Mouse (Mus musculus): Measurements from ENCODE around the gene Apbb1ip. TPM values are rescaled to one million over a fixed set of nuclear protein-coding genes. Genes with fewer than 3 reads are reported as not detected.

Apbb1ip gene
- polyA plus RNA-seq (2014; fragmentation: Nextera tagmentation; extraction: Ambion mirVana), result 1.5 and 1.6 TPM in 2 replicates

DNA sequence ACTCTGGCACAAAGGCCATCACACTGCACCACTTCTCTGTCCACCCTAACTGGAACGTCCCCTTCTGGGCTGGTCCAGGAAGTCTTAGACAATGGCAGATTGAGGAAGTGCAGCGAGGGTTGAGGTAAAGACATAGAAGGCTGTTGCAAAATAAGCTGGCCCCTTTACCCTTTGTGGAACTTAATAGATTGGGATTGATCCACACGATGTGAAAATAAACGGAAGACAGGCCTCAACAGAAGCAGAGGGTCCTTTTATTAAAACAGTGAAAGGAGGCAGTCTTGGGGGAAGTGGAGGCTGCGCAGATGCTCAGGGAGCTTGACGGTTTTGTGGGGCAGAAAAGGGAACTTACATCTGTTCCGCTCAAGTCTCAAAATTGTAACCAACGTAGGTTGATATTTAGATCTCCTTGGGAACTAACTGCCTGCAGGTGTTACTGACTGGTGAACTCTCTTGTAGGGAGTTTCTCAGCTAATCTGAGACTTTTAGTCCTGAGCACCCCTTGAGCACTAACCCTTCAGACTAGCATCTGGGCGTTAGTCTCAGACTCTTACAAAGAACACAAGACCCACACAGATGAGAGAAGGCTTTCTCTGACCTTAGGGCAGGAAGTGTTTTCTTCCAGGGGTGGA lies at the start of gene Apbb1ip:
TSS of gene Apbb1ip (plus strand) at position 546 of the 632 bp plus-strand sequence.
- peak; percentile 56; the same call in 1 of the 2 replicates for ATAC-seq (replicated peaks; ENCODE audit: insufficient number of reproducible peaks, low FRiP score, low TSS enrichment, low read depth)
- Histone ChIP-seq H3K27ac (replicated peaks; ENCODE audit: low read depth, low read length) (no peak within 1 kb of the TSS), H3K4me3 (ENCODE audit: low read depth, low read length) (peak within 1 kb of the TSS; percentile 33), H3K36me3 (replicated peaks; ENCODE audit: control insufficient read depth, insufficient read depth, low read depth, low read length) (no peaks in the 10 kb centered on the region), H3K9ac (replicated peaks; ENCODE audit: low read length) (peak within 1 kb of the TSS; percentile 46), H3K27me3 (ENCODE audit: control insufficient read depth, insufficient read depth, low read length) (no peaks in the 10 kb centered on the region; the same call in 1 of the 2 replicates), H3K9me3 (replicated peaks; ENCODE audit: control insufficient read depth, low read length) (no peaks in the 10 kb centered on the region), H3K4me2 (ENCODE audit: low read depth, low read length) (peak within 1 kb of the TSS; percentile 86), H3K4me1 (ENCODE audit: control insufficient read depth, insufficient read depth, low read length) (peaks cover 3% of the 10 kb centered on the region; the same call in 1 of the 2 replicates)
- WGBS, result 13% methylated on average over 9 of the region's 9 CpGs
- DNase-seq (ENCODE audit: low spot score), result peak; percentile 39

- 72% methylated on average over 1 of the region's 1 CpGs for WGBS
- no peaks in the 10 kb centered on the region for H3K27me3 ChIP-seq (ENCODE audit: control insufficient read depth, insufficient read depth, low read length)
- no peaks in the 10 kb centered on the region for H3K4me1 ChIP-seq (ENCODE audit: control insufficient read depth, insufficient read depth, low read length)
- H3K36me3 ChIP-seq (replicated peaks; ENCODE audit: control insufficient read depth, insufficient read depth, low read depth, low read length), result no peaks in the 10 kb centered on the region
- H3K4me3 ChIP-seq (ENCODE audit: low read depth, low read length), result no peak overlapping the region
- DNase-seq (ENCODE audit: low spot score) (no peak), ATAC-seq (replicated peaks; ENCODE audit: insufficient number of reproducible peaks, low FRiP score, low TSS enrichment, low read depth) (no peak)
- H3K9ac ChIP-seq (replicated peaks; ENCODE audit: low read length), result no peak overlapping the region
- H3K4me2 ChIP-seq (ENCODE audit: low read depth, low read length), result no peak overlapping the region
- no peaks in the 10 kb centered on the region for H3K9me3 ChIP-seq (replicated peaks; ENCODE audit: control insufficient read depth, low read length)
- H3K27ac ChIP-seq (replicated peaks; ENCODE audit: low read depth, low read length), result no peak overlapping the region
Measured at GRCm38 (mm10) chr2:22727113-22727512, 46.8 kb upstream of the Apbb1ip start.

DNA sequence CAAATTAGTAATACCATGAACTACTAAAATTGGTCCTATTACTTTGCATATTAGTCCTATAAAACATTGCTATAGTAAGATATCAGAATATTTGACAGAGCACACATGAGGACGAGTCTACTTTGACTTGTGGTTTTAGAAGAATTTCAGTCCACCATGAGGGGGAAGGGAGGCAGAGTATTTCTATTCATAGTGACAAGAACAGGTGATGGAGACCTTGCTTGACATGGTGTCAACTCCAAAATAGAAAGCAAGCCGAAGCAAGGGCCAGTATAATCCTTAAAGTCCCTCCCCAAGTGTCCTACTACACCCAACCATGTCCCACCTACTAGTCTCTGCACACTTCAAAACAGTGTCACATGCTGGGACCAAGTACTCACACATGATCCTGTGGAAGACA lies 37.8 kb upstream of the Apbb1ip start:
- WGBS, result 72% methylated on average over 2 of the region's 2 CpGs
- H3K4me1 ChIP-seq (ENCODE audit: control insufficient read depth, insufficient read depth, low read length), result no peaks in the 10 kb centered on the region
- ATAC-seq (replicated peaks; ENCODE audit: insufficient number of reproducible peaks, low FRiP score, low TSS enrichment, low read depth), result no peak

GRCm38 (mm10) chr2:22739369-22739768 lies 34.5 kb upstream of the Apbb1ip start:
- Histone ChIP-seq H3K4me3 (ENCODE audit: low read depth, low read length) (no peak overlapping the region), H3K36me3 (replicated peaks; ENCODE audit: control insufficient read depth, insufficient read depth, low read depth, low read length) (no peaks in the 10 kb centered on the region), H3K4me1 (ENCODE audit: control insufficient read depth, insufficient read depth, low read length) (no peaks in the 10 kb centered on the region), H3K27me3 (ENCODE audit: control insufficient read depth, insufficient read depth, low read length) (no peaks in the 10 kb centered on the region), H3K4me2 (ENCODE audit: low read depth, low read length) (no peak overlapping the region), H3K9me3 (replicated peaks; ENCODE audit: control insufficient read depth, low read length) (no peaks in the 10 kb centered on the region), H3K27ac (replicated peaks; ENCODE audit: low read depth, low read length) (no peak overlapping the region), H3K9ac (replicated peaks; ENCODE audit: low read length) (no peak overlapping the region)
- ATAC-seq (replicated peaks; ENCODE audit: insufficient number of reproducible peaks, low FRiP score, low TSS enrichment, low read depth), result no peak
- DNase-seq (ENCODE audit: low spot score), result peak; percentile 38
- 92% methylated on average over 1 of the region's 1 CpGs for WGBS

More for the DNA sequence above, 37.8 kb upstream of the Apbb1ip start:
- Histone ChIP-seq H3K9me3 (replicated peaks; ENCODE audit: control insufficient read depth, low read length) (no peaks in the 10 kb centered on the region), H3K27me3 (ENCODE audit: control insufficient read depth, insufficient read depth, low read length) (no peaks in the 10 kb centered on the region), H3K4me3 (ENCODE audit: low read depth, low read length) (no peak overlapping the region), H3K4me2 (ENCODE audit: low read depth, low read length) (no peak overlapping the region), H3K36me3 (replicated peaks; ENCODE audit: control insufficient read depth, insufficient read depth, low read depth, low read length) (no peaks in the 10 kb centered on the region), H3K9ac (replicated peaks; ENCODE audit: low read length) (no peak overlapping the region), H3K27ac (replicated peaks; ENCODE audit: low read depth, low read length) (no peak overlapping the region)
- DNase-seq (ENCODE audit: low spot score), result no peak

- H3K27me3 ChIP-seq (ENCODE audit: control insufficient read depth, insufficient read depth, low read length), result no peaks in the 10 kb centered on the region
- ATAC-seq (replicated peaks; ENCODE audit: insufficient number of reproducible peaks, low FRiP score, low TSS enrichment, low read depth) (no peak), DNase-seq (ENCODE audit: low spot score) (no peak)
- no peak overlapping the region for H3K9ac ChIP-seq (replicated peaks; ENCODE audit: low read length)
- no peaks in the 10 kb centered on the region for H3K36me3 ChIP-seq (replicated peaks; ENCODE audit: control insufficient read depth, insufficient read depth, low read depth, low read length)
- H3K4me1 ChIP-seq (ENCODE audit: control insufficient read depth, insufficient read depth, low read length), result no peaks in the 10 kb centered on the region
- no peak overlapping the region for H3K4me3 ChIP-seq (ENCODE audit: low read depth, low read length)
- H3K27ac ChIP-seq (replicated peaks; ENCODE audit: low read depth, low read length), result no peak overlapping the region
- no peaks in the 10 kb centered on the region for H3K9me3 ChIP-seq (replicated peaks; ENCODE audit: control insufficient read depth, low read length)
- H3K4me2 ChIP-seq (ENCODE audit: low read depth, low read length), result no peak overlapping the region
- 81% methylated on average over 1 of the region's 1 CpGs for WGBS
Measured at GRCm38 (mm10) chr2:22740441-22740840, 33.5 kb upstream of the Apbb1ip start.

- WGBS, result 65% methylated on average over 3 of the region's 3 CpGs
- DNase-seq (ENCODE audit: low spot score), result no peak
- Histone ChIP-seq H3K4me2 (ENCODE audit: low read depth, low read length) (no peak overlapping the region), H3K4me1 (ENCODE audit: control insufficient read depth, insufficient read depth, low read length) (no peaks in the 10 kb centered on the region), H3K4me3 (ENCODE audit: low read depth, low read length) (no peak overlapping the region), H3K9ac (replicated peaks; ENCODE audit: low read length) (no peak overlapping the region), H3K27me3 (ENCODE audit: control insufficient read depth, insufficient read depth, low read length) (no peaks in the 10 kb centered on the region), H3K36me3 (replicated peaks; ENCODE audit: control insufficient read depth, insufficient read depth, low read depth, low read length) (no peaks in the 10 kb centered on the region), H3K27ac (replicated peaks; ENCODE audit: low read depth, low read length) (no peak overlapping the region), H3K9me3 (replicated peaks; ENCODE audit: control insufficient read depth, low read length) (no peaks in the 10 kb centered on the region)
- ATAC-seq (replicated peaks; ENCODE audit: insufficient number of reproducible peaks, low FRiP score, low TSS enrichment, low read depth), result no peak
Measured at GRCm38 (mm10) chr2:22741222-22741621, 32.7 kb upstream of the Apbb1ip start.

DNA sequence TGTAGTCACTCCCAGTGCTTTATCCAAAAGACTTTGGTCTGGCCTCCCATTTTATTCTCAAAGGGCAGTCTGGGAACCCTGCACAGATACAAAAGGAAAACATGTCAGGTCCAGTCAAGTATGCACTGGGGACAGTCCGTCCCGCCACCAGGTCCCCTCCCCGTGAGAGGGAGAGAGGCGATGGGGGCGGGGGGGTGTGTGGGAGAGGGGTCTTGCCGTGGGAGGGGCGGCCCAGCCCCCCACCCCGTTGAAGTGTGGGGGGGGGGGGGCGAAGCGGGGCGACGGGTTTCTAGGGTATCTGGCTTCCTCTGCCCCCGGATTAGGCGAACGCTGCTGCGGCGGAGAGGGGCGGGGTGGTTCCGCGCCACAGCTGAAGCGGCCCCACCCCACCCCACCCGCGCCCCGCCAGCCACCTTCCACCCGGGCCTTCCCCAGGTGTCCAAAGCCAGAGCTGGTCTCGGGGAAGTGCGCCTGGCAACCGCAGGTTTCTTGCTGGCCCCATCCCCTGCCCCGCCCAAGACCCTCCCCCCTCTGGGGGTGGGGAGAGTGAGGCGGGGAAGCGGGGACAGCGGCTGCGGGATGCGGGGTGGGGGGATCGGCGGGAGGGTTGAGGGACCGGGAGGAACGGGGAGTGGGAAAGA lies 29.7 kb upstream of the Apbb1ip start:
- no peak overlapping the region for H3K27ac ChIP-seq (replicated peaks; ENCODE audit: low read depth, low read length)
- no peaks in the 10 kb centered on the region for H3K9me3 ChIP-seq (replicated peaks; ENCODE audit: control insufficient read depth, low read length)
- no peak; the same call in 1 of the 2 replicates for ATAC-seq (replicated peaks; ENCODE audit: insufficient number of reproducible peaks, low FRiP score, low TSS enrichment, low read depth)
- DNase-seq (ENCODE audit: low spot score), result peak; percentile 40
- no peaks in the 10 kb centered on the region for H3K4me1 ChIP-seq (ENCODE audit: control insufficient read depth, insufficient read depth, low read length)
- H3K4me2 ChIP-seq (ENCODE audit: low read depth, low read length), result no peak overlapping the region
- H3K4me3 ChIP-seq (ENCODE audit: low read depth, low read length), result no peak overlapping the region
- H3K27me3 ChIP-seq (ENCODE audit: control insufficient read depth, insufficient read depth, low read length), result no peaks in the 10 kb centered on the region
- WGBS, result 0% methylated on average over 25 of the region's 38 CpGs
- no peak overlapping the region; the same call in 1 of the 2 replicates for H3K9ac ChIP-seq (replicated peaks; ENCODE audit: low read length)
- no peaks in the 10 kb centered on the region for H3K36me3 ChIP-seq (replicated peaks; ENCODE audit: control insufficient read depth, insufficient read depth, low read depth, low read length)

GRCm38 (mm10) chr2:22744876-22745275 lies 29.0 kb upstream of the Apbb1ip start:
- H3K27ac ChIP-seq (replicated peaks; ENCODE audit: low read depth, low read length), result no peak overlapping the region
- 2% methylated on average over 19 of the region's 19 CpGs for WGBS
- no peaks in the 10 kb centered on the region for H3K4me1 ChIP-seq (ENCODE audit: control insufficient read depth, insufficient read depth, low read length)
- H3K4me2 ChIP-seq (ENCODE audit: low read depth, low read length), result no peak overlapping the region
- no peak overlapping the region for H3K9ac ChIP-seq (replicated peaks; ENCODE audit: low read length)
- ATAC-seq (replicated peaks; ENCODE audit: insufficient number of reproducible peaks, low FRiP score, low TSS enrichment, low read depth) (no peak), DNase-seq (ENCODE audit: low spot score) (peak; percentile 47)
- H3K27me3 ChIP-seq (ENCODE audit: control insufficient read depth, insufficient read depth, low read length), result no peaks in the 10 kb centered on the region
- H3K9me3 ChIP-seq (replicated peaks; ENCODE audit: control insufficient read depth, low read length), result no peaks in the 10 kb centered on the region
- H3K4me3 ChIP-seq (ENCODE audit: low read depth, low read length), result no peak overlapping the region
- no peaks in the 10 kb centered on the region for H3K36me3 ChIP-seq (replicated peaks; ENCODE audit: control insufficient read depth, insufficient read depth, low read depth, low read length)

Data from embryonic facial prominence, embryonic 11.5 days (tissue).